Mouse (Mus musculus) megakaryocyte, adult 5-6 weeks (primary cell): ENCODE data around the gene Farsa. TPM values are rescaled to one million over a fixed set of nuclear protein-coding genes. Genes with fewer than 3 reads are reported as not detected.

Experiments used
- ATAC-seq: 2 replicates; pipeline ENCODE4 v1.8.0; 2016; ENCODE audit warnings: mild to moderate bottlenecking, inconsistent platforms; ENCODE audit not compliant: poor library complexity, severe bottlenecking
- total RNA-seq, 2 experiments: library from RNA; stranded (forward) in 1 of 2; stranded (reverse) in 1 of 2; fragments of 153-499, 151-499 nt in 1 of 2; fragments of 221-1000, 200-1000 nt in 1 of 2; gene quantifications; 2 replicates each; pipeline versions ENCODE4 v1.2.3 to v1.2.4; 2015 to 2017

Farsa gene
- total RNA-seq, 2 experiments from 2014 or later = 11.6 to 53.4 TPM

DNA sequence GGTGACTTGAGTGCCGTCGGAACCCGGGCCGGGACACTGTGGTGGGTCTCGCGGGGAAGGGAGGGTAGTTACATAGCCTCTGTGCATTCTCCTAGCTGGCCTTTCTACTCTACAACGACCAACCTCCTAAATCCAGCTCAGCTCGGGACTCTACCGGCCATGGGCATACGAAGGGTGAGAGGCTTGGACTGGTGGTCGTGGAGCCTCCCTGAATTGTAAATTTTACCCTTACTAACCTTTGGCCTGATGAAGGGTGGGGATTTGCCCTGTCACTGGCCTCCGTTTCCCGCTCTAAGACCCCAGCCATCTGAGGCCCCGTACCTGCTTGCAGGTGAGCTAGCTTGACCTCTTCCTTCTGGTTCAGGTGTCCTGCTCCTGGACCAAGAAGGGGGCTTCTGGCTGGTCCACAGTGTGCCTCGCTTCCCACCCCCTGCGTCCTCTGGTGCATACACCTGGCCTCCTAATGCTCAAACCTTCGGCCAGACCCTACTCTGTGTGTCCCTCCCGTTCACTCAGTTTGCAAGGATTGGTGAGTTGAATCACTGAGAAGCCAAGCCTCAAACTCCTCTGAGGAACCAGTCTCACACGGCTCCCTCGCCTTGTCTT, 52.5 kb downstream of the Farsa start:
- no peak for ATAC-seq

DNA sequence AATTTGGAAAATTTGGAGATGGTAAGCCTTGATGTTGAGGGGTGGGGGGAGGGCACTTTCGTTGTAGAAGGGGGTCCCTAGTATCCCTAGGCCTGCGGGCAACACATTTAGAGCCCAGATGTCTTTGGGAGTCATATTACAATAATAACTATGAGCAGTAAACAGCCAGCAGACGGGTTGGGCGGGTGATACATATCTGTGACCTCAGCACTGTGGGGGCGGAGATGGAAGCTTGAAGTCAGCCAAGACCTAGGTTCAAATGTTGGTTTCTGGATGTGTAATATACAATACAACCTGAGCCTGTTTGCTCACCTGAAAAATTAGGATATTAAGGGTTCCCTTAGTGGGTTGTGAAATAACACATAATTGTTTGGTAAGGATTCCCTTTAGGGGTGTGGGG, 53.2 kb downstream of the Farsa start:
- ATAC-seq = no peak

DNA sequence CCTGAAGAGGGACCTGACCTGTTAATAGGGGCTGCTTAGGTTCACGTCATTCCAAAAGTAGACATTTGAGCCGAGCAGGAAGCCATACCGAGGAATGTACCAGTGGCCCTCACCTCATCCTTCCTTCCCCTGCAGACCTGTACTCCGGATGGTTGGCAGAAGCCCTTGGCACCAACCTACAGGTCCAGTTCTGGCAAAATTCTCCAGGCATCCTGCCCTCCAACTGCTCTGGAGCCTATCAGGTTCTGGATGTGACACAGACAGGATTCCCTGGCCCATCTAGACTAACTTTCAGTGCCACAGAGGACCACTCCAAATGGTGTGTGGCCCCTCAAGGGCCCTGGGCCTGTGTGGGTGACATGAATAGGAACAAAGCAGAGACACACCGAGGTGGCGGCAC, 53.8 kb downstream of the Farsa start:
- ATAC-seq = no peak

DNA sequence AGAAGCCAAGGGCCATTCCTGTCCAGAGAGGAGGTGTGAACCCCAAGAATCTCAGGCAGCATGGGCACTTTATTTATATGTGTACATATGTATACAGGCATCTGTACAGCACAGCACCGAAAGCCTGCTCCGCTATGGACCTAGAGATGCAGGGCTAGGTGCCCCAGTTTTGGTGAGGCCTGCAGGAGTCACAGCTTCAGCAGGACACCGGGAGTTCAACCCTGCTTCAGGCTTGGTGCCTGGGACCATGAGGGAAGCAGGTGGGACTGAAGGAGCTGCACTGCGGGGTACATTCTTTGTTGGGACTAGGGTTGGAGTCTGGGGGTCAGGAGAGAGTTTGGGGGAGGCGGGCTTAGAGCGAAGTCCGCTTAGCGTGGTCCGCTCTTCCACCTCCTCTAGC, 55.1 kb downstream of the Farsa start:
- ATAC-seq = no peak

DNA sequence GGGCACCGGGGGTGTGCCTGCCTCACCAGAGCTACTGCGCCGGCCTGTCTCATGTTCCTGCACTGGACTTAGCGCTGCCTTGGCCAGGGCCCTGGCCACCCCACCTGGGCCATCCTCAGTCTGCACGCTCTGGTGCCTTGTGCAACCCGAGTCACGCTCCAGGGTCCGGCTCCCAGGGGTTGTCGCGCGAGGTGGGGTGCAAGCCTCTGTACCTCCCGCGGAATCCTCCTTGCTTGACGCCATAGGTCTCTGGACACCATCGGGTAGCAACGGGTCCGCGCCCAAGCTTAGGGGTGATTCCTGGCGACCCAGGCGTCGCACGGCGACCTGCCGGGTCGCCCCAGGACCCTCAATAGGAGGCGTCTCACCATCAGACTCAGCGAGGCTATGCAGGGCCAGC, 55.6 kb downstream of the Farsa start:
- ATAC-seq = no peak

DNA sequence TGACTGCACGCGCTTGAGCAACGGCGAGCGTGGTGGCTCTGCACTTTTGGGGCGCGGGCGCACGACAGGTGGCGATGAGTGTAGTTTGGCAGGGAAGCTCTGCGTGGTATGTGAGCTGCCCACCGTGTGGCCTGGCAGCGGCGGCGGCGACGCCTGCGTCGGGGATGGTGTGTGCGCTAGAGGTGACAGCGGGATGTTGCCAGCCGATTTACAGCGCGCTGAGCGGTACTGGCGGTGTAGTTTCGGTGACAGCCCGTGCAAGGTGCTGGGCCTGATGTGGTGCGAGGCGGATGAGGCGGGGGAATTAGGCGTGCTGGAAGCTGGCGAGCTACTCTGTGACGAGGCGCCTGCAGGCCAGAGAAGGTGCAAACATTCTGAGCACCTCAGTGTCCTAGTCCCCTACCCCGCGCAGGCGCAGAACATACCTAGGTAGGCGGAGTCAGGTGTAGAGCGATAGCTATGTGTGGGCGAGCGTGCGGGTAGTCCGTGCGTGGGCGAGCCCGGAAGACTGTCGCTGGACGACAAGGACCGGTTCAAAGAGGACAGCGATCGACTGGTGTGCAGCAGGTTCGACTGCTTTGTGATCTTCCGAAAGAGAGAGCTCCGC, 56.2 kb downstream of the Farsa start:
- ATAC-seq = peak; percentile 49

DNA sequence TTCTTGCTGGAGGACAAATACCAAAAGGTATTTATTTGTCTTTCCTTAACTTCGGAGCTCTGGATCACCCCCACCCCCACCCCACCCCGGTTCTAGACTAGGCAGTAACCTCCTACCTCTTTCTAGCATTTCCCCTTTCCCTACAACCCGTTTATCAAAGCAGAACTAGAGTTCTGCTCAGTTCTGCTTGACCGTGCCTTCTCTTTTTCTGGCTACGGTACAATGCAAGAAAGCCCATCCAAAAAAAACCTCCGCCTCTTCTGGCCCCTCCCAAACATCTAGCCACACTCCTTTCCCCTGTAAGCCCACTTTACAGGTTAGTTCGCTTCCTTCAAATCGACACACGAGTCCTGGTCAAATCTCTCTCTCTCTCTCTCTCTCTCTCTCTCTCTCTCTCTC, 56.7 kb downstream of the Farsa start:
- peak; percentile 31; the same call in 1 of the 2 replicates for ATAC-seq

DNA sequence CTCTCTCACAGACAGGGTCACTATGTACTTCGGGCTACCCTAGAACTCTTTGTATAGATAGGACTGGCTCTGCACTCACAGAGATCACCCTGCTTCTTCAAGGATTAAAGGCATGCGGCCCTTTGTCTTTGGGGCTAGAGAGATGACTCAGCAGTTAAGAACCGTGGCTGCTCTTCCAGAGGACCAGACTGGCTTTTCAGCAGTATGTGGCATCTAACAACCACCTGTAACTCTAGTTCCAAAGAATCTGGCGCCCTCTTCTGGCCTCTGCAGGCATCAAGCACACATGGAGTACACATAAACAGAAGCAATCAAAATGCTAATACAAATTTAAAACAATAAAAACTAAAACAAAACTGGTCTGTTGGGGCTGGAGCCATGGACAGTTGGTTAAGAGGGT, 57.2 kb downstream of the Farsa start:
- peak; percentile 30 for ATAC-seq

DNA sequence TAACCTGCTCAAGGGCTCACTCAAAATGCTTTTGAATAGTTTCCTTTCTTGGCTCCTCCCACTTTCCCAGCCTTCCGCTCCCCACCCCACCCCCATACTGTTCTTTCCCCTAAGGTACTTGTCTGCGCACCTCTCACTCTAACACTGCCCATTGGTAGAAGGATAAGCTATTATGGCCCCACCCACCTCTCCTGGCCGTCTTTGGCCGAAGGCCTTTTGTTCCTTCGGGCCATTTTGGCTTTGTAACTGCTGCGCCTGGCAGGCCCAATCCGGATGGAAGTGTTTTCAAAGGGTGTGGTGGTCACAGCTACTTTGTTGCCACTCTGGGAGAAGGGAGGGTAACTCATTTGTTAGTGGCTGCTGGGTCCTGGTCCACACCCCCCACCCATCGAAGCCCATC, 58.5 kb downstream of the Farsa start:
- ATAC-seq = no peak

DNA sequence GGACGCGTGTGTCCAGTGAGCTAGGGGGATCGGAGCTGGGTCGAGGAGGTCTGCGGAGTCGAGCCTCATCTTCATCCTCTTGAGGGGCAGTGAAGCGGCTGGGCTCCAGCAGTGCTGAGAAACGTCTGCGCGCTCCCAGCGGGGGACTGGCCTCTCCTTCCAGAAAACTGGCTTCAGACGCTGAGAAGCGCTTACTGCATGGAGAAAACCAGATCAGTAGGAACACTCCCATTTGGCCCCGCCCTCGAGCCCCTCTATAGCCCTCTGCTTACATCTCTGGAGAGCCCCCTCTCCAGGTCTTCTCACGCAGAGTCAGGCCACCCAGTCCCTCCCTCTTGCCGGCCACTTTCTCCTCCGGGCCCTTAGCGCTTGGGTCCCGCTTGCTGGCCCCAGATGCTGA, 61.0 kb downstream of the Farsa start:
- no peak for ATAC-seq

DNA sequence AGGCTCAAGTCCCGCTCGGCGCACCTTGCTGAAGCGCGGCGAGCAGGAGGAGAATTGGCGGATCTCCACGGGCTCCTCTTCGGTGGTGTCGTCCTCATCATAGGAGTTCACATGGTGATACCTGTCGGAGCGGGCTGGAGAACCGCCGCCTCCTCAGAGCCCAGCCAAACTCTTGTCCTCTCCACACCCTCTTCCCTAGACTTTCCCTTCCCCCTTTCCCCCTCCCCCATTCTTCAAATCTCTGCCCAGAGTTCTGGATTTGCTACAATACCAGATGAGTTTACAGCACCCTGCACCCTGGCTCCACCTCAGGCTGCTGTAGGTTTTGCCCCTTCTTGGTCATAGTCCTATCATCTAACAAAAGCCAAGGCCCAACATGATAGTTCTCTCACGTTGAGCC, 61.9 kb downstream of the Farsa start:
- ATAC-seq = no peak

Other genes with a start within 250 kb of the Farsa start
Only the 30 nearest of the 31 such genes appear.
- gene Ier2, start 194.1 kb upstream of the Farsa start, total RNA-seq (2015) = 86.1 and 87.5 TPM in 2 replicates
- 62.7 and 65.3 TPM in 2 replicates for gene Ier2, start 194.1 kb upstream of the Farsa start, total RNA-seq (2017)
- gene Trmt1, start 170.7 kb upstream of the Farsa start, total RNA-seq (2015) = 29.5 and 35.9 TPM in 2 replicates
- gene Trmt1, start 170.7 kb upstream of the Farsa start, total RNA-seq (2017) = 37.6 and 40.4 TPM in 2 replicates
- 42.8 and 43.0 TPM in 2 replicates for gene Nacc1, start 169.1 kb upstream of the Farsa start, total RNA-seq (2015)
- 31.8 and 36.8 TPM in 2 replicates for gene Nacc1, start 169.1 kb upstream of the Farsa start, total RNA-seq (2017)
- gene Lyl1, start 155.5 kb upstream of the Farsa start, total RNA-seq (2015) = 69.0 and 69.9 TPM in 2 replicates
- 60.3 and 62.0 TPM in 2 replicates for gene Lyl1, start 155.5 kb upstream of the Farsa start, total RNA-seq (2017)
- 40.4 and 45.2 TPM in 2 replicates for gene G430095P16Rik, start 134.0 kb upstream of the Farsa start, total RNA-seq (2015)
- 20.6 and 25.5 TPM in 2 replicates for gene G430095P16Rik, start 134.0 kb upstream of the Farsa start, total RNA-seq (2017)
- gene Nfix, start 56.6 kb upstream of the Farsa start, total RNA-seq (2015) = 23.8 and 26.9 TPM in 2 replicates
- 7.7 and 17.0 TPM in 2 replicates for gene Nfix, start 56.6 kb upstream of the Farsa start, total RNA-seq (2017)
- 1.4 and 2.6 TPM in 2 replicates for gene Dand5, start 34.2 kb upstream of the Farsa start, total RNA-seq (2015)
- gene Dand5, start 34.2 kb upstream of the Farsa start, total RNA-seq (2017) = 0.28 and 4.4 TPM in 2 replicates
- gene Gadd45gip1, start 25.5 kb upstream of the Farsa start, total RNA-seq (2015) = 6.3 and 6.6 TPM in 2 replicates
- 13.9 and 20.5 TPM in 2 replicates for gene Gadd45gip1, start 25.5 kb upstream of the Farsa start, total RNA-seq (2017)
- gene Rad23a, start 16.3 kb upstream of the Farsa start, total RNA-seq (2015) = 35.6 and 36.9 TPM in 2 replicates
- gene Rad23a, start 16.3 kb upstream of the Farsa start, total RNA-seq (2017) = 27.6 and 29.5 TPM in 2 replicates
- gene Calr, start 10.1 kb upstream of the Farsa start, total RNA-seq (2015) = 163 and 187 TPM in 2 replicates
- 821 and 830 TPM in 2 replicates for gene Calr, start 10.1 kb upstream of the Farsa start, total RNA-seq (2017)
- 67.7 and 97.1 TPM in 2 replicates for gene Syce2, start 15.1 kb downstream of the Farsa start, total RNA-seq (2015)
- gene Syce2, start 15.1 kb downstream of the Farsa start, total RNA-seq (2017) = 46.2 and 47.5 TPM in 2 replicates
- 7.4 and 8.8 TPM in 2 replicates for gene Gcdh, start 36.9 kb downstream of the Farsa start, total RNA-seq (2015)
- 9.7 and 11.9 TPM in 2 replicates for gene Gcdh, start 36.9 kb downstream of the Farsa start, total RNA-seq (2017)
- gene Klf1, start 44.9 kb downstream of the Farsa start, total RNA-seq (2015) = 2.0 and 5.2 TPM in 2 replicates
- 1.8 and 8.7 TPM in 2 replicates for gene Klf1, start 44.9 kb downstream of the Farsa start, total RNA-seq (2017)
- 15.2 and 30.1 TPM in 2 replicates for gene Dnase2a, start 51.6 kb downstream of the Farsa start, total RNA-seq (2015)
- gene Dnase2a, start 51.6 kb downstream of the Farsa start, total RNA-seq (2017) = 27.4 and 39.0 TPM in 2 replicates
- 0.02 TPM in 1 of 2 replicates, not detected in the other for gene Mast1, start 80.4 kb downstream of the Farsa start, total RNA-seq (2015)
- 0.07 and 0.08 TPM in 2 replicates for gene Mast1, start 80.4 kb downstream of the Farsa start, total RNA-seq (2017)
- not detected in 2 replicates for gene Rtbdn, start 90.0 kb downstream of the Farsa start, total RNA-seq (2015)
- gene Rtbdn, start 90.0 kb downstream of the Farsa start, total RNA-seq (2017) = not detected in 2 replicates
- 3.2 TPM in 1 of 2 replicates, not detected in the other for gene Gm49661, start 112.4 kb downstream of the Farsa start, total RNA-seq (2015)
- not detected in 2 replicates for gene Gm49661, start 112.4 kb downstream of the Farsa start, total RNA-seq (2017)
- gene Prdx2, start 112.6 kb downstream of the Farsa start, total RNA-seq (2015) = 180 and 184 TPM in 2 replicates
- gene Prdx2, start 112.6 kb downstream of the Farsa start, total RNA-seq (2017) = 230 and 256 TPM in 2 replicates
- 56.8 and 75.8 TPM in 2 replicates for gene Rnaseh2a, start 112.8 kb downstream of the Farsa start, total RNA-seq (2015)
- gene Rnaseh2a, start 112.8 kb downstream of the Farsa start, total RNA-seq (2017) = 41.1 and 49.0 TPM in 2 replicates
- gene Junb, start 121.7 kb downstream of the Farsa start, total RNA-seq (2015) = 45.5 and 60.4 TPM in 2 replicates
- gene Junb, start 121.7 kb downstream of the Farsa start, total RNA-seq (2017) = 110 and 125 TPM in 2 replicates
- 0.82 and 1.1 TPM in 2 replicates for gene Hook2, start 133.6 kb downstream of the Farsa start, total RNA-seq (2015)
- 3.1 and 6.6 TPM in 2 replicates for gene Hook2, start 133.6 kb downstream of the Farsa start, total RNA-seq (2017)
- gene Best2, start 157.5 kb downstream of the Farsa start, total RNA-seq (2015) = 0.07 TPM in 1 of 2 replicates, not detected in the other
- gene Best2, start 157.5 kb downstream of the Farsa start, total RNA-seq (2017) = not detected in 2 replicates
- 52.5 and 64.0 TPM in 2 replicates for gene Asna1, start 168.3 kb downstream of the Farsa start, total RNA-seq (2015)
- gene Asna1, start 168.3 kb downstream of the Farsa start, total RNA-seq (2017) = 61.2 and 65.5 TPM in 2 replicates
- 138 and 141 TPM in 2 replicates for gene Trir, start 169.8 kb downstream of the Farsa start, total RNA-seq (2015)
- gene Trir, start 169.8 kb downstream of the Farsa start, total RNA-seq (2017) = 411 and 422 TPM in 2 replicates
- gene Tnpo2, start 179.9 kb downstream of the Farsa start, total RNA-seq (2015) = 13.2 and 18.8 TPM in 2 replicates
- gene Tnpo2, start 179.9 kb downstream of the Farsa start, total RNA-seq (2017) = 13.1 and 17.7 TPM in 2 replicates
- 2.1 and 4.1 TPM in 2 replicates for gene Fbxw9, start 203.1 kb downstream of the Farsa start, total RNA-seq (2015)
- 3.0 and 3.2 TPM in 2 replicates for gene Fbxw9, start 203.1 kb downstream of the Farsa start, total RNA-seq (2017)
- gene Gm5741, start 211.0 kb downstream of the Farsa start, total RNA-seq (2015) = not detected in 2 replicates
- gene Gm5741, start 211.0 kb downstream of the Farsa start, total RNA-seq (2017) = not detected in 2 replicates
- 50.9 and 55.1 TPM in 2 replicates for gene Dhps, start 214.8 kb downstream of the Farsa start, total RNA-seq (2015)
- gene Dhps, start 214.8 kb downstream of the Farsa start, total RNA-seq (2017) = 26.9 and 30.2 TPM in 2 replicates
- gene Wdr83os, start 223.8 kb downstream of the Farsa start, total RNA-seq (2015) = 116 and 119 TPM in 2 replicates
- 27.8 and 39.4 TPM in 2 replicates for gene Wdr83os, start 223.8 kb downstream of the Farsa start, total RNA-seq (2017)
- gene Wdr83, start 224.3 kb downstream of the Farsa start, total RNA-seq (2015) = 17.0 and 20.5 TPM in 2 replicates
- gene Wdr83, start 224.3 kb downstream of the Farsa start, total RNA-seq (2017) = 9.9 and 12.5 TPM in 2 replicates